Mouse (Mus musculus) megakaryocyte-erythroid progenitor cell, adult 5-6 weeks (primary cell): ENCODE results near the gene 1700029F12Rik. TPM values are rescaled to one million over a fixed set of nuclear protein-coding genes. Genes with fewer than 3 reads are reported as not detected.
A peak's percentile ranks its signal among the peaks of the same experiment; 100 is the strongest.
"Not testable (repeated sequence)": the region's sequence is repeated elsewhere in the genome, so short reads cannot be mapped to it uniquely, and the experiment has no call there.

ENCODE experiments used
- ATAC-seq: replicated peaks from 2 replicates; pipeline ENCODE4 v1.8.0; 2016; ENCODE audit warnings: mild to moderate bottlenecking, inconsistent platforms; ENCODE audit not compliant: severe bottlenecking, poor library complexity, low FRiP score, low TSS enrichment
- total RNA-seq, 2 experiments: library from RNA; stranded (forward) in 1 of 2; stranded (reverse) in 1 of 2; fragments of 200-1000, 215-1000 nt in 1 of 2; fragments of >200 nt in 1 of 2; fragmentation: Nextera tagmentation in 1 of 2; gene quantifications; 2 replicates each; pipeline ENCODE4 v1.2.3; 2014 to 2017

1700029F12Rik gene
- total RNA-seq (2014; fragmentation: Nextera tagmentation) (not detected in 2 replicates), total RNA-seq (2017) (not detected in 2 replicates)

DNA sequence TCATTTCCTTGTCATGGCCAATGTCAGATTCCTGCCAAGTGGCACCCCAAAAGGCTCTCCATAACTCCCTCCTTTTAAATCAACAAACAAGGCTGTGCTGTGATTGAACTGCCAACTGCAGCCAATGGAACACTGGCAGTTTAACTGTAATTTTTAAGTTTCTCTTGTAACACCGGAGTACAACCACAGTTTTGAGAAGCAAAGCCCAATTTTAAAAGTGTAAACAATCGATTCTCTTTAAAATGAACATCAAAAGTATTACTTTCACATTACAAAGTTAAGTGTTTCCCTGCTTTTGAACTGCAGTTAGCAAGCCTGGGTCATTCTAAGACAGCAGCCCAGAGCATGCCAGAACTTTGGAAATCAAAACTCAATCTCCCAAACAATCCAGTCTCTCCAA lies at the start of gene 1700029F12Rik:
Gene 1700029F12Rik, minus strand, starts transcription at position 101 of the 400 bp plus-strand sequence.
- no peak for ATAC-seq

DNA sequence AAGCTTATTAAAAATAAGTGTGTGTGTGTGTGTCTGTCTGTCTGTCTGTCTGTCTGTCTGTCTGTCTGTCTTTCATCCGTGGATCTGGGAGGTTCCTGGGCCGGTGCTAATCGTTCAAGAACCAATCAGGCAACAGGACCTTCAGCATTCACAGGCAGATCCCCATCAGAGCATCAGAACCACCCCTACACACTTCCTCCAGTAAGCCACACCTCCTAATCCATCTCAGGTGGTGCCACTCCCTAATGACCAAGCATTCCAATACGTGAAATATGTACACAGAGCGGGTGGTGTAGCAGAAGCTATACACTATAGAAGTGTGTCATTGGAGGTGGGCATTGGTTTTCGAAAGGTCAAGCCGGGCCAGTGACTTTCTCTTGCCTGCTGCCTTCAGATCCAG lies 48.3 kb upstream of the 1700029F12Rik start:
- ATAC-seq, result no peak

DNA sequence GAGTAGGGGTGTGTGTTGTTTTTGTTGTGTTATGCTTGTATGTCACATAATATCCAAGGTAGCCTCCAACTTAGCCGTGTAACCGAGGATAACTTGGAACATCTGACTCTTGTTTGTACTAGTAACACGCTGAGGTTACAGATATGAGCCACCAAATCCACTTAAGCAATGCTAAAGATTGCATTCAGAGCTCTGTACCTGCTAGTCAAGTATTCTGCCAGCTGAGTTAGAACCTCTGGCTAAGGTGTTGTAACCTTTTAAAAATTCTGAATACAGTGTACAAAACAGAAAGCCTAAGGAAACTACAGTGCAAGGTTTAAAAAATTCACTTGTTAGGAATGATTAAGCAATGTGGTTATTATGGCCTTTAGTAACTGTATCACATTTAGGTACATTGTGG lies 46.5 kb upstream of the 1700029F12Rik start:
- no peak for ATAC-seq

DNA sequence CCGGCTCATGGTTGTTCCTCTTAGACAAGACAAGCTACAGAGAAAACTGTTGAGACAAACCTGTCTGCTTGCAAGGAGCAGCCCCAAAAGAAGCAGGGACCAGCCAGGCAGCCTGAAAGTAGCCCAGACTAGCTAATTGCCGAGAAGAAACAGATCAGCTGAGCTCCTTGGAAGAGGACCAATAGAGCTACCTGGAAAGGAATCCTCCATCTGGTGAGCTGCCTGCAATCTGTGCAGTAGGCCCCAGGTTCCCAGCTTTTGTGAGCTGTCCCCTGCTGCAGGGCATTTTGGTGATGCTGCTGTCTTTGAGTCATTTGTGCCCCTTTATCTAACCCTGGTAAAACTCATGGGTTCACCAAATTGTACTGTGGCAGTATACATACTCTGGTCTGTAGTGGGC lies 46.0 kb upstream of the 1700029F12Rik start:
- no peak for ATAC-seq

DNA sequence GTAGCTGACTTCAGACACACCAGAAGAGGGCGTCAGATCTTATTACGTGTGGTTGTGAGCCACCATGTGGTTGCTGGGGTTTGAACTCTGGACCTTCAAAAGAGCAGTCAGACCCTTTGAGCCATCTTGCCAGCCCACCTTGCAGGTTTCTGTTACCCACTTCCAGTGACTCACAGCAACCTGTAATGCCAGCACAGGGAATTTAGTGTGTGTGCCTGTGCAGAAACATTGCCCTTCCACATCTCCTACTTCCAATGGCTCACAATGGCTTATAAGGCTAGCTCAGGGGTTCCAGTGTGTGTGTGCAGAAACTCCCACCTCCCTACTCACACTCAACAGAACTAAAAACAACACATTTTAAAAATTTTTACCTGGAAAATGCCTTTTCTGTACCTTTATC lies 43.4 kb upstream of the 1700029F12Rik start:
- ATAC-seq, result no peak

DNA sequence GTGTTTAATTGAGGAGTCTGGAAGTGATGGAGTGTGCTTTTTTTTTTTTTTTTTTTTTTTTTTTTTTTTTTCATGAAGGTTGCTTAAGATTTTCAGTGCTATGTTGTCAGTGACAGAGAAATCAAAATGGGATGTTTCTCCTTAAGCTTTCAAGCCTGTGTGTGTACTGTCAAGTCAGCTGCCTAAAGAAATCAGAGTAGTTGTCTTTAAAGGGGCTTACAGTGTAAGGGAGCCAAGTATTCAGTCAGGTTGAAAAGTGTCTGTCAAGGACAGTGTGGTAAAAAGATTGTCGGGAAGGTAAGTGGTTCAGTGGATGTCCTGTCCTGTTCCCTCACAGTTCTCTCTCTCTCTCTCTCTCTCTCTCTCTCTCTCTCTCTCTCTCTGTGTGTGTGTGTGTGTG lies 39.3 kb upstream of the 1700029F12Rik start:
- no peak for ATAC-seq

DNA sequence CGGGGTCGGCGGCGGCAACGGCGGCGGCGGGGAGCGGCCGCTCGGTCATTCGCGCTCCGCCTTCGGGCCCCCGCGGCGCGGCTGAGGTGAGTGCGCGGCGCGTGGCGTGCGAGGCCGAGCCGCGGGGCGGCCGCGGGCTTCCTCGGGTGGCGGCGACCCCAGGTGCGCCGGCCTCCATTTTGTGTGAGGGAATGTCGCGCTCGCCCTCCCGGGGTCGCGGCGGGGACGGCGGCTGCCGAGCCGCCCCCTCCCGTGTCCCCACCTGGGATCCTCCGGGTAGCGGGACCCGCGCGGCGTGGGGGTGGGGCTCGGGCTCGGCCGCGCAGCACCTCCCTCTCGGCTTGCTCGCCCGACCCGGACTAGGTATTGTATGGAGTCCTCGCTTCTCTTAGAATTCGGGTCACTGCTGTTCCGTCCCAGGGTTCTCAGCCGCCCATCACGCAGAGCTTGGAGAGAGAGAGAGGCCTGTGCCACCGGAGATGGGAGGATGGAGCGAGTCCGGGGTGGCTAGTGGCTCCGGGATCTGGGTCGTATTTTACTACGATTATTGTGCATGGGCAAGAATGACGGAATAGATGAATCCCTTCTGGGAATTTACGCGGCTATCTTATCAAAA lies 37.6 kb upstream of the 1700029F12Rik start:
- ATAC-seq, result peak; percentile 55

DNA sequence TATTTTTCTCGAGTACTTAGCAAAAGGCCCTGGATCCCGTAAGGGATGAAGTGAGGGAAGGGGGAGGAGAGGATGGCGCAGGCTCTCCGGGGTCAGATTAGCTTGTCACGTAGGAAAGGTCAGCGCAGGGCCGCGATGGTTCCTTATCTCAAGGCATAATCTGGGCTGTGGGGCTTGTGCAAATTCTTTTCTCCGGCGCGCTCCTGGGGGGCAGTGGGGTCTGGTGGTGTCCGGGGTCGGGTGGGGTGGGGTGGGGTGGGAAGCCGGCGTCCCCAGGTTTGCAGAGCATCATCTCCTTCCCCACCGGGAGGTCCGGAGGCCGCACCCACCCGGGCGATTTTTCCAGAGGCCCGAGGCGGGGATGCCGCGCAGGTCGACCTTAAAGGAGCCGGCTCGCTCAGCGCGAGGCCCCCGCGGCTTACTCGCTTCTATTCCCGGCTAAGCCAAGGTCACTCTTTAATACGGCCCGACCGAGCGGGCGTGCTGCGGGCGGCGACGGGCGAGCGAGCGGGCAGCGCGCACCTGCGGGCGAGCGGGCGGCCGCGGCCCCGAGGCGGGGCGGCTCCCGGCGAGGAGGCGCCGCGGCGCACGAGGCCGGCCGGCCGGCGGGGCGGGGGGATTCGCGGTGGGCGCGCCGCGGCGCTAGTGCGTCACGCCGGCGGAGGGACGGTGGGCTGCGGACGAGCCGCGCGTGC lies 36.9 kb upstream of the 1700029F12Rik start:
- no peak for ATAC-seq

DNA sequence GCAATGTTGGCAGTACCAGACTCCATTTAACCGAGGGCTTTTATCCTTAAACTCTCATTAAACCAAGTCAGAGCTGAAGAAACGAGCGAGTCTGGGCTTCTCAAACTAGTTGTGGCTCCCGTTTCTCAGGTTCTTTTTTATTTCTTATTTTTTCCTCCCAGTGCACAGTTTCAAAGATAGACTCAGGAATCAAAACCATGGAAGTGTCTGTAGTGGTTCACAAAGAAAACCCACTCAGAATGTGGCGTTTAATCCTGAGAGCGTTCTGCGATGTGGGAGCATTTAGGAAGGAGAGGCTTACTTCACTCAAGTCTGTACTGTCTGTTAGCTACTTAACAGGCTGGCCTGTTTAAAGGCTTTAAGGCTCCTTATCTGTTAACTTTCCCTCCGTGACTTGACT lies 34.0 kb upstream of the 1700029F12Rik start:
- no peak for ATAC-seq

DNA sequence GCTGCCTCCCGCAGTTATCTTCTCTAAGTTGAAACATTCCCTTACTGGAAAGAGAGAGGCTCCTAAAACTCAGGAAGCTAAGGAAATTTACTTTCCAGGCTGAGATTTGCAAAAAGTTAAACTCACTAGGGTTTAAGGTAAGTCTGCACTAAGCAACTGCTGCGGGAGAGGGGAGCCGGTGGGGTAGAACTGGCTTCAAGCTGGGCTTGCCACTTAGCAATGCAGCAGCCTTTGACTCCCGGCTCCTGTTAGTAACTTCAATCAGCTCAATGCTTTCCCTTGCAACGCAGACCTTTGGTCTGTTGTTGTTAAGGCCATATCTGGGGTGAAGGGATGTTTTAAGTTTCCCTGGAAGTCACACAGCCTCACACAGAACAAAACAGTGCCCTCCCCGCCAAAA lies 33.5 kb upstream of the 1700029F12Rik start:
- no peak for ATAC-seq

DNA sequence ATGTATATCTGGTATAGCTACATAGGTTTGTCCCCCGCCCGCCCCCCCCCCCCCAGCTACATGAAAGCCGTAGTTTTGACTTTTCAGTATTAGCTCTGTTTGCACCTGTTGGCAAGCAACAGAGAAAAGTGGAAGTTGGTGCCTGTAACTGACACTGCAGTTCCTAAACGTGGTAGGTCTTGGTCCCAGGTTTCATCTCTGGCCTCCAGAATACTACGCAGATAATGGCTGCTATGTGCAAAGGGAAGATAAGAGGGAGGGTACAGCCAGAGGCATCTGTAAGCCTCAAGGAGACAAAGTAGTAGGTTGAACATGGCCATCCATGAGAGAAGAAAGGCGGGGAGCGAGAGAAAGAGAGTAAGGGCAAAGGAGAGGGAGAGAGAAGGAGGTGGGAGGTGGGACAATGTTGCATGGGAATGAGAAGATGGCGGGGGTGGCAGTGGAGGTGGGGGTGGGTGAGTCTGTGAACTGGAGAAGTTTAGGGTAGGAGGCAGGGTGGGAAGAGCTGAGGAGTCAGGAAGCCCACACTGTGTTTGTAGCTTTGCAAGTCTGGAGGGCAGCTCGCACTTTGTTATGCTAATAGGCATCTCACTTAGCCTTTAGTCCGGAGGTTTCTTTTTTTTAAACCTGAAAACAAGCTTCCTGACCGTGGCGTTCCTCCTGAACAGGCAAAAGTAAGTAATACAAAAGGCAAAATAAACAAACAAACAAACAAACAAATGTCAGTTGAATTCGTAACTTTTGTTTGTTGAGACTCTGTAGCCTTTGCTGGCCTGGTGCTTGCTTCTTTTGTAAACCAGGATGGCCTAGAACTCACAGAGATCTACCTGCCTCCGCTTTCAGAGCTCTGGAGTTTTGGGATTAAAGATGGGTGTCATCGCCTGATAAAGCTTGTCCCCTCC lies 32.7 kb upstream of the 1700029F12Rik start, which contains the start of gene Fam169a:
Gene Fam169a, plus strand, starts transcription at position 638 of the 902 bp plus-strand sequence.
- peak; percentile 97 for ATAC-seq

DNA sequence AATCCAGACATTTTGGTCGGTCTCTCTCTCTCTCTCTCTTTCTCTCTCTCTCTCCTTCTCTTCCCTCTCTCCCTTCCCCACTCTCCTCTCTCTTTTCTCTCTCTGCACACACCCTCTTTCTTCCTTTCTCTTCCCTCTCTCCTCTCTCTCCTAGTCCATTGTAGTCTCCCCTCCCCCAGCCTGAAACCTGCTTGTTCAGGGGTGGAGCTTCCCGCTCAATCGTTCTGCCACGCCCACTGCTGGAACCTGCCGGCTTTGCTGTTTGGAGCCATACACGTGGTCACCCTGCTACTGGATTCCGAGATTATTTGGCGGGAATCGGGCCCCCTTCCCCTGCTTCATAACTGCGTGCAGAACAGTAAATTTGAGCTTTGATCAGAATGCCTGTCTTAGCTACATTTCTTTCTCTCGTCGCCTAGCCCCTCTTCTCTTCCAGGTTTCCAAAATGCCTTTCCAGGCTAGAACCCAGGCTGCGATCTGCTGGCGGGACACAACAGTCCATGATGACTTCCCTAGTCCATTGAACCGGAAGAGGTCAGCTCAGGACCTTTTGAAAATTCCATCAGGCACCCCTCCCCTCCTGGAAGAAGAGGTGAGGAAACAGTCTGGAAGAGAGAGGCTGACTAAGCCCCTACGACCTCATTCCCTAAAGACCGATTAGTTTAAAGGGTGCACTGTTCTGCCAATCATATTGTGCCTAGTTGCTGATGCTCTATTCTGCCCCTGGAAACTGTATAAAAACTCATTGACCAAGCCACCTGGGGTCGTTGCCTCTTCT lies 30.9 kb upstream of the 1700029F12Rik start:
- ATAC-seq, result not testable (repeated sequence)

DNA sequence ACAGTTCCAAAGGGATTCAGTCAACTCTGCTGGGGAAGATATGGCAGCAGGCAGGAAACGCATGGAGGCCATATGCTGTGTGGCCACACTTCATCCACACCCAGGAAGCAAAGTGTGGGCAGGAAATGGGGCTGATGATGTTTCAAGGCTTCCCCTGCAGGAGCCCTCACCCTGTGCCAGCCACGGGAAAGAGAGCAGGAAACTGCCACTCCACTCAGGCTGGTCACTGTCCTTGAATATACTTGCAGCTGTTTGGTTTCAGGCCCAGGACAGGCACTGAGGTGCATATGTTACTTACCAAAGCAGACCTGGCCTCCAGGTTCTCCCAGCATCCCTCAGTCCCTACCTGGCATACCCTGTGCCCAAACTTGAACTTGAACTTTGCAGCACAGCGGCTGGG lies 30.3 kb upstream of the 1700029F12Rik start:
- ATAC-seq, result no peak

DNA sequence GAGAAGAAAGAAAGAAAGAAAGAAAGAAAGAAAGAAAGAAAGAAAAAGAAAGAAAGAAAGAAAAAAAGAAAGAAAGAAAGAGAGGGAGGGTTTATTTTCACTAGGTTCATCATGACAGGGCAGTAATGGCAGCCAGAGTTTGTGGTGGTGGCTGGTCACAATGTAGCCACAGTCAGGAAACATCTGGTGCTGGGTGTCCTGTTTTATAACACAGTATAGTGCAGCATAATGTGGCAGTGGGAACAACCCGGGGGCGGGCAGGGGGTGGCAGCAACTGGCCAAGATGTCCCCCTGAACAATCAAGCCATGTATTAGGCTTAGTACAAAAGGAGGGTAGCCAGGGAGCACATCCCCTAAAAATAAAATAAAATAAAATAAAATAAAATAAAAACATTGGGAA lies 29.3 kb upstream of the 1700029F12Rik start:
- ATAC-seq, result no peak

DNA sequence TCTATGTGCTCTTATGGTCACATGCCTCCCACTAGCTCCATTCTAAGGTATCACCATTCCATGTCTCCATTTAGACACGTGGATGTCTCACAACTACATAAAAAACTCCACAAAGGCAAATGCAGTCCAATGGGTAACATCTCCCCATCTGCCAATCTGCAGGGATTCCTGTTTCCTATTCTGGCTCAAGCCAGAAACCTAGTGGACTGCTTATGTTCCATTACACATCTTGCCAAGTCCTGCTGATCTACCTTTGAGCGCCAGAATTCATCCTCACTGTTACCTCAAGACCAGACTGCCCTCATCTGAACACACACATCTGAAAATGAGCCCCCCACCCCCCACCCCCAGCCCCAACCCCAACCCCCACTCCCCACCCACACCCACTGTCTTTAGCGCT lies 28.0 kb upstream of the 1700029F12Rik start:
- no peak for ATAC-seq

DNA sequence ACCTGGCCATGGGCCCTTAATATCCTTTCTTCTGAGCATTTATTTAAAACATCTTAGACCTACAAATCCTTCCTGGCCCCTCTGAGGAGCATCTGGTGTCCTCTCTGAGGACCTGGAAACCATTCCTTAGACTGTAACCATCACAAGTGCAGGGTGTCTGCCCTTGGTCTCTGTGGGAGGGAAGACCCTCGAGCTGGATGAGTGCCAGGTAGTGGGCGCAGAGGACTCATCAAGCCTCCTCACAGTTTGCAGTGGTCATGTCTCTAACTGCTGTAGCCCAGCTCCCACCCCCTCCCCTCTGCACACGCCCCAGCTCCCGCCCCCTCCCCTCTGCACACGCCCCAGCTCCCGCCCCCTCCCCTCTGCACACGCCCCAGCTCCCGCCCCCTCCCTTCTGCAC lies 26.2 kb upstream of the 1700029F12Rik start:
- no peak for ATAC-seq

DNA sequence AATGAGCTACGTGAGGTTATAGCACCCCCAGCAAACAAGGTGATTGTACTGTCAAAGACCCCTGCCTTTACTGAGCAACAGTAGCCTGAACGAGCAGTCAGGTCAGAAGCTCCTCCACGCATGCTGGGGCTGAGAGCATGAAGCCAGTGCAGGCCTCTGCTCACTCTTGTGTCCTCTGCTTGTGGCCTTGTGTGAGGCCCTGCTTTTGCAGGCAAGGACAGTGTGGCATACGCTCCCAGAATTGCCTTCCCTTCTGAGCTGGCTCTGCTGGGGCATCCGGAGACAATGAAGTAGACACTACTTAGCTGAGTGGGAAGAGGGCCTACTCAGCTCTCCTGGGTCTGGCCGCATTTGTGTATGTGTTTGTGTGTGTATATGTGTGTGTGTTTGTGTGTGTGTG lies 25.6 kb upstream of the 1700029F12Rik start:
- no peak for ATAC-seq

DNA sequence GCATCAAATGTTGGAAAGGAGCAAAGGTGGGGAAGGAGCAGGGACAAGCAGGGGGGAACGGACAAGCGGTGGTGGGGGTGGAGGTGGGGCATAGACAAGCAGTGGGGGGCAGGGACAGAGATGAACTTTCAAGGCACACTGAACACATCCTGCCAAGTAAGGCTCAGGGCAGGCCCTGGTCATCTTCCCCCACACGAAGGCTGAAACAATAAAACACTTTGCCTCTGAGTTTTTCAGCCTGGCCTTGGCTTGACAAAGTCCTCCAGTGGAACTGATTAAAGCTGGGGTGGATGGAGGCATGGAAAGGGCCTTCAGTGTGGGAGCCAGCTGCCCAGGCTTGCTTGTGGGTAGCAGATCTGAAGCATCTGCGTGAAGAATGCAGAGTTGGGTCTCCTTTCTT lies 23.7 kb upstream of the 1700029F12Rik start:
- ATAC-seq, result no peak

DNA sequence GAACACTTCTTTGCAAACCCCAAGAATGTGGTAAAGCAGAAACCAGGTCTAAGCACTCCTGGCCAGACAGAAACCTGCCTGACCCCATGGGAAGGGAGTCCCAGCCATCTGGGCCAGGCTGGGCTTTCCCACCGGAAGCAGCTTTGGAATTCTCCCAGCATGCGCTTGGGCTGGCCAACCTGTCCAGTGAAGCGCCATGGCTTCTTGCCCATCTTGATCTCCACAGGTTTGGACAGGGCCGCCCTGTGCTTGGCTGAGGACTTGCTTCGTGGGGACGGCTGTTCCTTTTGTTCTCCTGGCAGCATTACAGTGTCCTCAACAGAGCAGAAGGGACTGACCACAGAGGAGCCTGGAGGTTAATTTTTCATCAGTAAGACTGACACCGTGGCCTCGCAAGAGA lies 19.7 kb upstream of the 1700029F12Rik start:
- no peak for ATAC-seq
